Mouse (Mus musculus): ENCODE data around the gene Rbl1.
"Not testable (repeated sequence)": the region's sequence is repeated elsewhere in the genome, so short reads cannot be mapped to it uniquely, and the experiment has no call there.

Rbl1 gene

DNA sequence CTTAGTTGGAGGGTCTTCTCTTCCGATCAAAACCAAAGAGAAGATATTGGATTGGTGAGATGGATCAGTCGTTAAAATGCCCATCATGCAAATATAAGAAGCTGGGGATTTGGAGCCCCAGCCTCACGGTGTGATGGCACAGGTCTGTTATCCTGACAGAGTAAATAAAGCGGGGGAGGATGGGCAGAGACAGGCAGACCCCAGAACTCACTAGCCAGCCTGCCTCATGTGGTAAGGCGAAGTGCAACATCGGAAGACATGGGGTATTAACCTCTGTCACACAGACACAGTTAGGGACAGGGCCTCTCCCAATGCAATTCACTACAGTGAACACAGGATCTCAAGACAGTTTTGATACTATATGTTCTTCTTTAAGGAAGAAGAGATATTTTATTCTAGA lies 33.7 kb downstream of the Rbl1 start:
- peak; percentile 45 for DNase-seq (ENCODE audit: low spot score)

DNA sequence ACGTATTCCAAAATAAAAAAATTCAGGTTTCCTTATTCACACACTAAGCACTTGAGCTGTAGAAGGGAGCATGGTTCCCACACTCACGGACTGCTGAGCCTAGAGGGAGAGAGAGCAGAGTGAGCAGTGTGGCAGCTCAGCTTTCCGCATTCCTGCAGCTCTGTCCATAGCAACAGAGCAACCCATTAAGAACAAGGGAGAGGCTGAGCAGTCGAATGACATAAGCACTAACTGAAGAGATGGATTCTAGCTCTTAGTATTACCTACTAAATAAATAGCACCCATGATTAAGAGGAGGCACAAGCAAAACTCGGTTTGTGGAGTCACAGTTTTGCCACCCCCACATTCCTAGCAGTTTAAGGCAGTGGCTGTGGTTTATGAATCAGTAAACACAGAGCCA lies 34.2 kb downstream of the Rbl1 start:
- peak; percentile 84 for DNase-seq (ENCODE audit: low spot score)

DNA sequence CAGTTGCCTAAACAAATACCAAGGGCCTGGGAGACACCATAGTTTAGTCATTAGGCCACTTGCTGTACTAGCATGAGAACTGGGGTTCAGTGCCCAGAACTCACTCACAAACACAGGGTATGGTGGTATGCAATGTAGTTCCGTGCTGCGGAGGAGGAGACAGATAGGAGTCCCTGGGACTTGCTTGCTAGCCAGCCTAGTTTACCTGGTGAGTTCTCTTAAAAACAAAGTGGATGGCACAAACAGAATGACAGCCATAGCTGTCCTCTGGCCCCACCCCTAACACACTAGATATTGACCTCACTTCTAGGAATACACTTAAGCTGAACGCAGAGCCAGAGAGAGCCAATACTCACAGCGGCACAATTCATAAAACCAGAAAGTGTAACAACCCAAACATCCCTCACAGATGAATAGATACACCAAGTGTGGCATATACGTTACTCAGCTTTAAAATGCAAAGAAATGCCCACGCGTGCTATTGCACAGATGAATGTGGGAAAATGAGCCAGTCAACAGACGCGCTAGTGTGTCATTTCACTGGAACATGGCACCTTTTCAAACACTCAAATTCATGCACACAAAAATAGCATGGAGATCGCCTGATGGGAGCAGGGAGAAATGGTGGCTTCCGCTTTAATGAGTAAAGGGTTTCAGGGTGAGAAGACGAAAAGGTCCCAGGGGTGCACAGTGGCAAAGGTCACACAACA lies 37.8 kb downstream of the Rbl1 start:
- no peak for DNase-seq (ENCODE audit: low spot score)

GRCm38 (mm10) chr2:157165312-157166224 lies 38.8 kb downstream of the Rbl1 start:
- not testable (repeated sequence) for DNase-seq (ENCODE audit: low spot score)

- no peak for DNase-seq (ENCODE audit: low spot score)
Observed at GRCm38 (mm10) chr2:157164101-157164500, 40.2 kb downstream of the Rbl1 start.

GRCm38 (mm10) chr2:157156079-157156478 lies 48.3 kb downstream of the Rbl1 start:
- no peak for DNase-seq (ENCODE audit: low spot score)

GRCm38 (mm10) chr2:157153235-157153634 lies 51.1 kb downstream of the Rbl1 start:
- DNase-seq (ENCODE audit: low spot score): no peak

GRCm38 (mm10) chr2:157148417-157148816 lies 55.9 kb downstream of the Rbl1 start:
- DNase-seq (ENCODE audit: low spot score): no peak

DNA sequence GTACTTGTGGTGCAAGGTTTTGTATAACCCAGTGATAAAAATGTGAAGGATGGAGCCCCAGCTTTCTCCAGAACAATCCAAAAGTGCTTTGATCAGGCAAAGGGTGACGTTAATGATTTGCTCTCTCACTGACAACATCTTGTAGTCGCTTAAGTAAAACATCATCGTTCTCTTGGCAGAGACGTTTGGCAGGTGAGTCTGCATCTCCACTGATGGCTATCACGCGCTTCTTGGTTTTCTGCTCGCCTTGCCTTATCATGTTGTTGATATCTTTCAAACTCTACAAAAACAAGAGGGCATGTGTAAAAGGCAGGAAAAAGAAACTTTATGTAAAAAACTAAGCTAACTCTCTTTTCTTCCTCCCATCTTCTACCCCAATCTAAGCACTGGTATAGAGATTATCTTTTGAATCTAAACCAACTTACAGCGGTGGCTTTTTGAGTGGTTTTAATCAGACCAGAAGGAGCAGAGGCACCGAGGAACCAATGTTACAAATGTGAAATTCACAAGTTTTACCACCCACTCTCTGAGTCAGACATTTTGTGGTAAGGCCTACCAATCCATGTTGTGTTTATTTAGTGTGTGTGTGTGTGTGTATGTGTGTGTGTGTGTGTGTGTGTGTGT lies 56.8 kb downstream of the Rbl1 start:
- DNase-seq (ENCODE audit: low spot score): no peak

GRCm38 (mm10) chr2:157145173-157145572 lies 59.2 kb downstream of the Rbl1 start:
- no peak for DNase-seq (ENCODE audit: low spot score)

- DNase-seq (ENCODE audit: low spot score): no peak
Observed at GRCm38 (mm10) chr2:157144132-157144531, 60.2 kb downstream of the Rbl1 start.

DNA sequence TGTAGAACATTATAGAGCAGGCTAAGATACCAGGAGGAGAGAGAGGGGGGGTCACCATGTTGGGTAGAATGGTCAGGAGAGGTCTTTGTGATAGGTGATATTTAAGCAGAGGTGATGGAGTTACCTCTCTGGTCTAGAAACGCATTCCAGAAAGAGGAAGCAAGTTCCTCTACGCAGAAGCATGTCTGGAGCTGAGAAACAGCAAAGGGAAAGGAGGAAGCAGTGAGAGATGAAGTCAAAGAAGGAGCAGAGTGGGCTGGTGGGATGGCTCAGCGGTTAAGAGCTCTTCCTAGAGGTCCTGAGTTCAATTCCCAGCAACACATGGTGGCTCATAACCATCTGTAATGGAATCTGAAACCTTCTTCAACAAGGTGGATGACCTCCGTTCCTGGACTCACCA lies 62.4 kb downstream of the Rbl1 start:
- no peak for DNase-seq (ENCODE audit: low spot score)

DNA sequence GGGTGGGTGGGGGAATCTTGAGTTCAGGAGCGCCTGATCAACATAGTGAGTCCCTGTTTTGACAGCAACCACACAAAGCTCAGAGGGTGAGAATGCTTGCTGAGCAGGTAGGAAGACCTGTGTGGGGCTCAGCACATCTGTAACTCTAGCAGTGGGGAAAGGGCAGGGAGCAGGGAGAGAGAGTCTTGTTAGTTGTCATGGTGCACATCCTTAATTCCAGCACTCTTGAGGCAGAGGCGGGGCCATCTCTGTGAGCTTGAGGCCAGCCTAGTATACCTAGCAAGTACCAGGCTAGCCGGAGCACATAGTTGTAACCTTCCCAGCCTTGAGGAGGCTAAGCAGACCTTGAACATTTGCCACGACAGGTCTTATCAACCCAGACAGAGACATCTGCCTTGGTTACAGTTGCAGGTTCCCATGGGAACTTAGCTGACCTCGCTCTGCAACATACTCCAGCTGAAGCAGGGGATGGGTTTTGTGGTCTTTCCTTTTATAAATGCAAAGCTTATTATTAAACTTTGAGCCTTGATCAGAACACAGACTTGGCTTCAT lies 65.0 kb downstream of the Rbl1 start:
- no peak for DNase-seq (ENCODE audit: low spot score)

DNA sequence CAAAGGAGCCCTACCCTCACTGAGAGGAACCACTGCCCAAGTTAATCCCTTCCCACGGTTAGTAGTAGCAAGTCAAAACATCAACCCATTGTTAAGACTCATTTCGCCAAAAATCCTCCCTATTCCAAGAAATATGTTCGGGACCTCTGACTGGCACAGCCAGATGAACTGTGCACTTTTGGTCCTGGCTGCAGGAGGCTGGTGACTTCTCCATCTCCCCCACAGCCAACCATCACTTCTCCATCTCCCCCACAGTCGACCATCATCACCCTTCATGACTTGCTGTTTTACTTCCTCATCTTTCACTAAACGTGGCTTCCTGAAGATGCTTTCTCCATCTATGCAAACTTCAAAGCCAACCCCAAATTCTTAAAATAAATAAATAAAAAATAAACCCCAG lies 65.5 kb downstream of the Rbl1 start:
- DNase-seq (ENCODE audit: low spot score): no peak

- no peak for DNase-seq (ENCODE audit: low spot score)
Observed at GRCm38 (mm10) chr2:157137959-157138731, 66.2 kb downstream of the Rbl1 start.

GRCm38 (mm10) chr2:157136646-157137045 lies 67.7 kb downstream of the Rbl1 start:
- no peak for DNase-seq (ENCODE audit: low spot score)

GRCm38 (mm10) chr2:157136176-157136575 lies 68.2 kb downstream of the Rbl1 start:
- no peak for DNase-seq (ENCODE audit: low spot score)

GRCm38 (mm10) chr2:157135529-157136120 lies 68.7 kb downstream of the Rbl1 start:
- DNase-seq (ENCODE audit: low spot score): no peak

- DNase-seq (ENCODE audit: low spot score): peak; percentile 94
Observed at GRCm38 (mm10) chr2:157135014-157135413, 69.3 kb downstream of the Rbl1 start, which contains the start of gene Samhd1. Gene Samhd1, minus strand, starts transcription at chr2:157135265.

DNA sequence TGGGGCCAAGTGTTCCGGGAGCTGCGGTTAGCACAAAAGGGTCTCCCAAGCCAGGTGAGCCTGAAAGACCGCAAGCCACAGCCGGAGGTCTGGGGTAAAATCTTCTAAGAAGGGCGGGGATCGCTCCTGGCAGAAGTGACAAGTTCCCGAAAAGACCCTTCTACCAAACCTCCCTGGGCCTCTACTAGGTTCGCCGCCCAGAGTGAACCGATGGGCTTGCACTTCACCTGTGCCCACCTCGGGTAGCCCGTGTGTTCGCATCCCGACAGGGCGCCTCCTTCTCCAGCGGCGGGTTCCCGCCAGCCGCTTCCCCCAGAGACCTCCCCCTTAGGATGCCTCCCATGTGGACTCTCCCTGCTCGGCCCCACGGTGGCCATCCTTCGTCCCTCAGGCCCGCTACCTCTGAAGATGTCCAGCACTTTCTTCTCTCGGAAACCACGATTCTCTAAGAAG lies 69.8 kb downstream of the Rbl1 start:
- DNase-seq (ENCODE audit: low spot score): no peak

All from embryo, embryonic 10 days (tissue).